Mouse (Mus musculus) intestine, postnatal 0 days (tissue): ENCODE results near the gene Csrnp1. TPM values are rescaled to one million over a fixed set of nuclear protein-coding genes. Genes with fewer than 3 reads are reported as not detected.

Experiments
- ATAC-seq: fragments of 200-750 bp; cut with Nextera tagmentation; 2 replicates; pipeline ENCODE4 v1.8.0; 2017; ENCODE audit warnings: mild to moderate bottlenecking, moderate TSS enrichment, moderate library complexity
- H3K27ac ChIP-seq: fragments of 300-500 bp; sonication (generic); 2 replicates; pipeline ENCODE4 v1.5.1; 2014; ENCODE audit warnings: mild to moderate bottlenecking, low read depth, low read length, moderate library complexity
- H3K27me3 ChIP-seq: fragments of 300-500 bp; sonication (generic); replicated peaks from 2 replicates; pipeline ENCODE4 v1.6.1; 2014; ENCODE audit warnings: low read length, mixed read lengths; ENCODE audit not compliant: control insufficient read depth, insufficient read depth
- H3K36me3 ChIP-seq: fragments of 300-500 bp; sonication (generic); 2 replicates; pipeline ENCODE4 v1.6.1; 2014; ENCODE audit warnings: mild to moderate bottlenecking, moderate library complexity; ENCODE audit not compliant: control insufficient read depth, insufficient read depth
- H3K4me1 ChIP-seq: fragments of 300-500 bp; sonication (generic); replicated peaks from 2 replicates; pipeline ENCODE4 v1.6.1; 2014; ENCODE audit warnings: antibody characterized with exemption, low read length, mixed read lengths; ENCODE audit not compliant: control insufficient read depth, insufficient read depth
- H3K4me2 ChIP-seq: fragments of 300-500 bp; sonication (generic); replicated peaks from 2 replicates; pipeline ENCODE4 v1.6.1; 2014; ENCODE audit warnings: low read depth, mild to moderate bottlenecking, moderate library complexity
- H3K4me3 ChIP-seq: fragments of 300-500 bp; sonication (generic); 2 replicates; pipeline ENCODE4 v1.5.1; 2014; ENCODE audit warnings: low read depth, low read length
- H3K9ac ChIP-seq: fragments of 300-500 bp; sonication (generic); 2 replicates; pipeline ENCODE4 v1.6.1; 2014; ENCODE audit warnings: mild to moderate bottlenecking, low read depth, low read length
- H3K9me3 ChIP-seq: fragments of 300-500 bp; sonication (generic); 2 replicates; pipeline ENCODE4 v1.6.1; 2016; ENCODE audit warnings: mixed run types; ENCODE audit not compliant: control insufficient read depth
- CTCF ChIP-seq: sonication (generic); IDR thresholded peaks from 2 replicates; pipeline ENCODE4 v1.5.1; 2016; ENCODE audit warnings: low read depth, mild to moderate bottlenecking, control low read depth, antibody characterized with exemption, moderate library complexity
- WGBS: fragments of 180-500 bp; shearing (Covaris S2); extraction: QIAGEN DNeasy Blood & Tissue Kit; methylation state at CpG from one replicate; pipeline ENCODE4 v1.1.7; 2014; 5-methylcytosine and 5-hydroxymethylcytosine counted together
- polyA plus RNA-seq: library from polyadenylated mRNA; unstranded; fragments of >200 nt; fragmentation: Nextera tagmentation; extraction: Ambion mirVana; gene quantifications from 2 replicates; pipeline ENCODE4 v1.2.1, GENCODE M21; 2015

Csrnp1 gene
- polyA plus RNA-seq, 1 experiment from 2014 or later, result 3.8 TPM

GRCm38 (mm10) chr9:119945173-119945900 lies 39.1 kb downstream of the Csrnp1 start:
- no peak overlapping the region for H3K27ac ChIP-seq
- no peaks in the 10 kb centered on the region for H3K4me1 ChIP-seq
- H3K9me3 ChIP-seq, result no peaks in the 10 kb centered on the region
- 74% methylated on average over 12 of the region's 12 CpGs for WGBS
- no peaks in the 10 kb centered on the region for H3K27me3 ChIP-seq
- H3K9ac ChIP-seq, result no peak overlapping the region
- no peaks in the 10 kb centered on the region for H3K36me3 ChIP-seq
- peak; percentile 75 for TF ChIP-seq CTCF
- ATAC-seq, result no peak
- no peak overlapping the region for H3K4me2 ChIP-seq
- H3K4me3 ChIP-seq, result no peak overlapping the region

GRCm38 (mm10) chr9:119943326-119943725 lies 41.1 kb downstream of the Csrnp1 start:
- no peaks in the 10 kb centered on the region for H3K9me3 ChIP-seq
- H3K4me2 ChIP-seq, result no peak overlapping the region

GRCm38 (mm10) chr9:119941861-119942260 lies 42.6 kb downstream of the Csrnp1 start:
- Histone ChIP-seq H3K36me3 (no peaks in the 10 kb centered on the region), H3K4me3 (no peak overlapping the region), H3K27ac (no peak overlapping the region), H3K9ac (no peak overlapping the region), H3K9me3 (no peaks in the 10 kb centered on the region), H3K4me2 (no peak overlapping the region), H3K27me3 (no peaks in the 10 kb centered on the region), H3K4me1 (no peaks in the 10 kb centered on the region)
- ATAC-seq, result no peak
- TF ChIP-seq CTCF, result no peak
- 83% methylated on average over 14 of the region's 14 CpGs for WGBS

More at GRCm38 (mm10) chr9:119943326-119943725, 41.1 kb downstream of the Csrnp1 start:
- H3K9ac ChIP-seq, result no peak overlapping the region
- H3K4me3 ChIP-seq, result no peak overlapping the region
- no peak for ATAC-seq
- H3K27me3 ChIP-seq, result no peaks in the 10 kb centered on the region
- WGBS, result 71% methylated on average over 1 of the region's 1 CpGs
- H3K27ac ChIP-seq, result no peak overlapping the region
- TF ChIP-seq CTCF, result no peak
- H3K4me1 ChIP-seq, result no peaks in the 10 kb centered on the region
- no peaks in the 10 kb centered on the region for H3K36me3 ChIP-seq

GRCm38 (mm10) chr9:119941407-119941806 lies 43.1 kb downstream of the Csrnp1 start:
- Histone ChIP-seq H3K9me3 (no peaks in the 10 kb centered on the region), H3K9ac (no peak overlapping the region), H3K27ac (no peak overlapping the region), H3K4me1 (no peaks in the 10 kb centered on the region), H3K4me3 (no peak overlapping the region), H3K4me2 (no peak overlapping the region), H3K36me3 (no peaks in the 10 kb centered on the region), H3K27me3 (no peaks in the 10 kb centered on the region)
- TF ChIP-seq CTCF, result no peak
- WGBS, result 55% methylated on average over 5 of the region's 5 CpGs
- no peak for ATAC-seq

GRCm38 (mm10) chr9:119939646-119940045 lies 44.8 kb downstream of the Csrnp1 start:
- Histone ChIP-seq H3K9me3 (no peaks in the 10 kb centered on the region), H3K4me1 (no peaks in the 10 kb centered on the region), H3K4me2 (no peak overlapping the region), H3K27ac (no peak overlapping the region), H3K9ac (no peak overlapping the region), H3K36me3 (no peaks in the 10 kb centered on the region), H3K4me3 (no peak overlapping the region), H3K27me3 (no peaks in the 10 kb centered on the region)
- 76% methylated on average over 10 of the region's 10 CpGs for WGBS
- ATAC-seq, result no peak
- TF ChIP-seq CTCF, result no peak

DNA sequence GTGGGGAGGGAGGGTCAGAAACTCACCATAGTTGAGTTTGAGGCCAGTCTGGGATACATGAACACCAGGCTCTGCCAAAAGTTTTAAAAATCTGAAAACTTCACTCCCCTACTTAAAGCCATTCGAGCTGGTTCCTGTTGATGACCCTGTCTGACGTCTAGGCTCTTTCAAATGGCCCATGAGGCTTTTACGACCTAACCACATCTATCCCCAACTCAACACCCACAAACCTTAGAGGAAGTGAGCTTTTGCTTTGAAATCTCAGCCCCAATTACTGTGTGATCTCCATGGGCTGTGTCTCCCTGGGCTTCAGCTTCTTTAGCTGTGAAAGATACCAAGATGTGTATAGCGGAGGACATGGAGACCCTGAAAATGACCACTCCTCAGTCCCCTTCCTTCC lies 46.0 kb downstream of the Csrnp1 start:
- H3K9ac ChIP-seq, result no peak overlapping the region
- no peak overlapping the region for H3K27ac ChIP-seq
- H3K4me1 ChIP-seq, result no peaks in the 10 kb centered on the region
- H3K27me3 ChIP-seq, result no peaks in the 10 kb centered on the region
- H3K4me3 ChIP-seq, result no peak overlapping the region
- ATAC-seq, result no peak
- no peak for TF ChIP-seq CTCF
- WGBS, result 70% methylated on average over 4 of the region's 4 CpGs
- H3K36me3 ChIP-seq, result no peaks in the 10 kb centered on the region
- no peaks in the 10 kb centered on the region for H3K9me3 ChIP-seq
- no peak overlapping the region for H3K4me2 ChIP-seq
